Mouse (Mus musculus): ENCODE measurements around the gene Atad3a.

DNA sequence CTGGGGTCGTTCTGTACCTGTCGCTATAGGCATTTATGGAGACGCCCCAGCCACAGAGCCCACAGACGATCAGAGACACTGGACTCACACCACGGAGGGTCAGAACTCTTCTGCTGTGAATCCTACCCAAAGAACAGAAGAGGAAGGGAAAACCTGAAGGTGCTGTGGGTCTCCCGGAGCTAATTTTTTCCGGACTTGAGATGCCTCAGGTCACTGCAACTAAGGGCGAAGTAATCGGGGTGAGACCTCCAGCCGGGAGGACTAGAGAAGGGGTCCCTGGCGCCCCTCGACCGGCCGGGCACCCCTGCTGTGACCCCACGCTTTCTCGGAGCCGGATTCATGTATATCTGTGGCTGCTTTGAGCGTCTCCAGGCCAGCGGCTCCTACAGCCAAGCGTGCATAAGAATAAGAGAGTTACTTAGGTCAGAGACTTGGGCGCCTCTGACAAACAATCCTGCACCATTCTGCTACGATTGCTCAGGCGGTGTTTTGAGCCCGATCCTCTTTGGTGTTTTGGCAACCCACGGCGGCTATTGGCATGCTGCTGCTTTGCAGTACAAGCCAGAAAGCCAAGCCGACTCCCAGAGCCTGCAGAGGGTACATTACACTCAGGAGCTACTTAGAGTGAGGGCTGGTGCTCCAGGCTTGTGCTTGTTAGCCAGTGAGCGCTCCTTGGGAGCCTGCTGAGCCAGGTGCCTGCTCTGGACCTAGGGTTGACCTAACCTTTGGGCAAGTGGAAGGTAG is 635 bp upstream of the Atad3a start:
- TF ChIP-seq CTCF (IDR thresholded peaks at IDR 0.05; ENCODE audit: low read depth): no peak
- TF ChIP-seq EP300 (IDR thresholded peaks at IDR 0.05; ENCODE audit: low read depth): no peak

Data from heart, postnatal 0 days (tissue).